Mouse (Mus musculus): ENCODE data around the gene Zp1.
A peak's percentile ranks its signal among the peaks of the same experiment; 100 is the strongest.

Zp1 gene

DNA sequence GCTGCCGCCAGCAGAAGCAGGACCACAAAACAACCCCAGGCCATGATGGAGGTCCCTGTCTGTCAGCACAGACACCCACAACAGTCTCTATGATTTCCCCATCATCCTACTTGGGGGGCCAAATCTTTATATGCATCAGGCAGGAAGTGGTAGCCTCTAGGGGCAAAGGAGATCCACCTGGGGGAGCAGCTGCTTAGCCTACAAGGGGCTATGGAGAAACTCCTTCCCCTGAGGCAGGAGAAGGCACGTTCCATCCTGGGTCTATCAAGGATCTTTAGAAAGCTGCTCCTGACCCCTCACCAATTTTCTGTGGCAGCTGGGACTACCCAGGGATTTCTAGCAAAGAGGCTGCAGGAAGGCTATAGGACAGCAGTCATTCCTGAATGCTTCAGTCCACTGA, at the start of gene Zp1:
Zp1 (minus strand) TSS at position 101 of the 400 bp plus-strand sequence.
- no peak for DNase-seq (ENCODE audit: low read depth, low spot score)
- no peaks in the 10 kb centered on the region for H3K27me3 ChIP-seq (ENCODE audit: control insufficient read depth, insufficient read depth, low read length, poor library complexity, severe bottlenecking)

DNA sequence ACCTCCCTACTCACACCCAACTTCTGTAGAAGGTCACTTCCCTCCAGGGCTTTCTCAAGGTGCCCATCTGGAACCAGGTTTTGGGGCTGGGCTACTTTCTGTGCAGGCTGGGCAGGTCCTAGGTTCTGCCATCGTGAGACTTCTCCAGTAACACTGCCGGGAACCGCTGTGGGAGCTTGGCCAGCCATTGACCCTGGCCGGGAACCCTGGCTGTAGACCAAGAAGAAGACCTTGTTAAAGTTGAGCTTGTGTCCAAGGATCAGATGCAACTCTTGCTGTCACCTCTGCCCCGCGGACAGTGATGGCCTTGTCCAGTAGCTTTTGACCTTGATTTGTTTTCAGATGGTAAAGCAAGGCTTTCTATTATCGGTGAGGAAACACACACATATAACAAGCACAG, 48.1 kb upstream of the Zp1 start:
- DNase-seq (ENCODE audit: low read depth, low spot score), result no peak

More for the DNA sequence above, at the start of gene Zp1:
- no peaks in the 10 kb centered on the region for H3K36me3 ChIP-seq (ENCODE audit: control insufficient read depth, insufficient read depth, low read length, poor library complexity, severe bottlenecking)

DNA sequence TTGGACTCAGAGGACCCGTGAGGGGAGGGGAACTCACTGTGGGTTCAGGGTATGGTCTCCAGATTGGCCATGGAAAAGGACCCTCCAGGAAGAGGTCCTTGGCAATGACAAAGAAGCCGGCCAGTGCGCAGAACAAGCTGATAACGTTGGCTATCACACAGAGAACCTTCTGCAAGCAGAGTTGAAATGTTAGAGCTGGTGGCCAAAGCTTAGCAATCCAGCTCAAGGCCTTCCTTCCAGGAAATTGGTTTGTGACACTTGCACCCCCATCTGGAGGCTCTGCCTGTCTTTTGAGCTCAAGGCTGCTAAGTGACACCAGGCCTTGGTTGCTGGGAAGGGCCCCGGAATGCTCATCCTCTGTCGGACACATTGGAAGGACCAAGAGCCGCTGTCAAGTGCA, 45.3 kb upstream of the Zp1 start:
- H3K27me3 ChIP-seq (ENCODE audit: control insufficient read depth, insufficient read depth, low read length, poor library complexity, severe bottlenecking), result no peaks in the 10 kb centered on the region
- H3K36me3 ChIP-seq (ENCODE audit: control insufficient read depth, insufficient read depth, low read length, poor library complexity, severe bottlenecking), result no peaks in the 10 kb centered on the region
- DNase-seq (ENCODE audit: low read depth, low spot score), result no peak

More for the DNA sequence above, 48.1 kb upstream of the Zp1 start:
- H3K27me3 ChIP-seq (ENCODE audit: control insufficient read depth, insufficient read depth, low read length, poor library complexity, severe bottlenecking), result no peaks in the 10 kb centered on the region
- H3K36me3 ChIP-seq (ENCODE audit: control insufficient read depth, insufficient read depth, low read length, poor library complexity, severe bottlenecking), result no peaks in the 10 kb centered on the region

DNA sequence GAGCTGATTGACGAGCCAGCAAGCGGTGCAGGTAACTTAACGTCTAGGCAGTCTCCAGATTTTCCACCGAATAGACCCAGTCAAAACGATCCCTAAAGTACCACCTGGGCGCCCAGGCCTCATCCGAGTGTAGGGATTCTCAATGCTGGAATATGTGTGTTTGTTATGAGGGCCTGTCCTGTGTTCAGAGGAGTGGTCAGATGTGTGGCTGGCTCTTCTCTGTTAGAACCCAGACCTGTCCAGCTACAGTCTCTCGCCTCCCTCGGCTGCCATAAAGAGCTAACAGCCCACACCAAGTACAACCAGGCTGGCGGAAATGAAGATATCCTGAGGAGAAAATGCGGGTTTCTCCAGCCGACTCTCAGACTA, 39.5 kb upstream of the Zp1 start:
- Histone ChIP-seq H3K36me3 (ENCODE audit: control insufficient read depth, insufficient read depth, low read length, poor library complexity, severe bottlenecking) (no peaks in the 10 kb centered on the region), H3K27me3 (ENCODE audit: control insufficient read depth, insufficient read depth, low read length, poor library complexity, severe bottlenecking) (no peaks in the 10 kb centered on the region)
- DNase-seq (ENCODE audit: low read depth, low spot score), result no peak

DNA sequence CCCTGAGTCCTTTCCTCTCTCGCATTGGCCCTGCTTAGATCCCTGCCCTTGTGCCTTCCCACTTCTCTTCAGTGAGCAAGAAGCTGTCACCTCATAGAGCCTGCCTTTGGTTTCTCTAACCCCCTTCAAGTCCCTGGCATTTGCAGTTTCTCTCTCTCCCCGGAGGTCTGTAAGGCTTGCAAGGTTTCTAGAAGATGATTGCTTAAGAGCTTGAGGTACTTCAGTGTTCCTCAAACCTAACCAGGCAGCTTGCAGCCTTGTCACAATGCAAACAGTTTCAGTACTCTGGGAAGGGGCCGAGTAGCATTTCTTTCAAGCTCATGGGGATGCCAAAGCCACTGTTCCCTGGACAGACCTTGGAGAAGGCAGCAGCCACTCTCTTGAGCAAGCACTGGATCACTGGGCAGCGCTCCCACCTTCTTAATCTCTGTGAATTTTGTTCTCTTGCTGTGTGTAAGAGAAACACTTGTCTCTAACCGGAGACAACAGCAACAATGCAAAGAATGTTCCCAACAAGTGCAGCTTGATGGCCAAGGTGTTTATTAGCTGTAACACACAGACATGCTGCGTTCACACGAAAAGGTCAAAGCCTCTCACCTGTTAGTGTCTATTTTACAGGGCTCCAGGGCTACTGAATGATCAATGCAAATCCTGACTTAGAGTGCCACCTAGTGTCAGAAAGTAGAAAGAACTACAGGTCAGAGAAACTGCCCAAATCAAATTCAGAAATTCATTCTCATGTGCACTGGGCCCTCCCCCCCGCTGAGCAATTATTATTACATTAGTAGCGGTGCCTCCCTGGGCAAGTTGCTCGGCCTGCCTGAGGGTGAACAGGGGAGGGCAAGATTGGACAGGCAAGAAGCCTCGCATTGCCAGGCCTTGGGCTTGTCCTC, 38.9 kb upstream of the Zp1 start:
- H3K36me3 ChIP-seq (ENCODE audit: control insufficient read depth, insufficient read depth, low read length, poor library complexity, severe bottlenecking), result no peaks in the 10 kb centered on the region
- H3K27me3 ChIP-seq (ENCODE audit: control insufficient read depth, insufficient read depth, low read length, poor library complexity, severe bottlenecking), result no peaks in the 10 kb centered on the region
- DNase-seq (ENCODE audit: low read depth, low spot score), result peak; percentile 88

DNA sequence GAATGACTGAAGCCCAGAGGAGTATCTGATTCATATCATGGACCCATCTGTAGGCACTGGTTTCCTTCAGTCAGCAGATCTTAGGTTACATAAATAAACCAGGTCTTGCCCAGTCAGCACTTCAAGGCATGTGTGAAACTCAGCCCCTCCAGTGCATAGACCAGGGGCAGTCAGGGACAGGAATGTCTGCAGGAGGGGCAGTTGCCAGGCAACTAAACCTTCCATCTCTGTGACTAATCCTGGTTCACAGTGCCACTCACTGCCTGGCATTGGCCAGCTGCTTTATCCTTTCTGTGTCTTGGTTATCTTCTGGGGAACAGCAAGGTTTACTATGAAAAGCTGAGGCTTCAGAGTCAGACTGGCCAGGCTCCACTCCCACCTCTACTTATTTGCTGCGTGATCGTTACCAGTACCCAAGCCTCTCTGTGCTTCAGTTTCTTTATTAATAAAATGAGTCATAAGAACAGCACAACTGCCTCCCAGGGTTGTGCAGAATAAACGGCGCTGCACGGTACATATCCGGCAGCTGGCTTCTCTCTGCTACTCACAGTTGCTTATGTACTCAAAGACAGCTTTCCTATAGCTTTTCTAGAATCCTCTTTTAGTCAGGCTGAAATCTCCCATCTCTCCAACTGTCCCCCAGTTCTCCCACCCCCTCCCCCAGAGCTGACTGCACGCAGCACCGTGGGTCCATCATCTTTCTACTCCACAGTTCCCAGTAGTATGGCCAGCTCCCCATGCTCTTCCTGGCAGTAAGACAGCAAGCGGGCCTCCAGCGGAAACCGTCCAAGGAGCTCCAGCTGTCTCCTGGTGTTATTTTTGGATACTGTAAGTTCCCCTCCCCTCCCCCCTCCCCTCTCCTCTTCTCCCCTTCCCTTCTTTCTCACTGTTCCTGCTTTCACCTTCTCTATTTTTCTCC, 31.8 kb upstream of the Zp1 start:
- Histone ChIP-seq H3K27me3 (ENCODE audit: control insufficient read depth, insufficient read depth, low read length, poor library complexity, severe bottlenecking) (no peaks in the 10 kb centered on the region), H3K36me3 (ENCODE audit: control insufficient read depth, insufficient read depth, low read length, poor library complexity, severe bottlenecking) (no peaks in the 10 kb centered on the region)
- no peak for DNase-seq (ENCODE audit: low read depth, low spot score)

DNA sequence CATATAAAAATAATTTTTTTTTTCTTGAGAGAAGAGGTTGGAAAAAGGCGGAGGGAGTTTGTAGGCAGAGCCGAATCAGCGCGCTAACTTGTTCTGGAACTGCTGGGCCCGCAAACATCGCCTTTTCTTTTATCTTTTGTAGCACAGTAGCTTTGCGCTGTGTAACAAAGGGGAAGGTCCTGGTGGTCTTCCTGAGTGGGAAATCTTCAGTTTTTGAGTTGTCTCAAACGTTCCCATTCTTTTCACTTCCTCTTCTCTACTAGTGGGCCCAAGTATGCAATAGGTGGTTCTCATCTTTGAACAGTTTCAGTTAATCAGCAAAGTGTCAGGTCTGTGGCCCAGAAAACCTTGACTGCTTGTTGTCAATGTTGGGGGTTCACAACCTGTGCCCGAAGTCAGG, 29.1 kb upstream of the Zp1 start:
- DNase-seq (ENCODE audit: low read depth, low spot score), result peak; percentile 34
- Histone ChIP-seq H3K27me3 (ENCODE audit: control insufficient read depth, insufficient read depth, low read length, poor library complexity, severe bottlenecking) (no peaks in the 10 kb centered on the region), H3K36me3 (ENCODE audit: control insufficient read depth, insufficient read depth, low read length, poor library complexity, severe bottlenecking) (no peaks in the 10 kb centered on the region; the same call in 1 of the 2 replicates)

DNA sequence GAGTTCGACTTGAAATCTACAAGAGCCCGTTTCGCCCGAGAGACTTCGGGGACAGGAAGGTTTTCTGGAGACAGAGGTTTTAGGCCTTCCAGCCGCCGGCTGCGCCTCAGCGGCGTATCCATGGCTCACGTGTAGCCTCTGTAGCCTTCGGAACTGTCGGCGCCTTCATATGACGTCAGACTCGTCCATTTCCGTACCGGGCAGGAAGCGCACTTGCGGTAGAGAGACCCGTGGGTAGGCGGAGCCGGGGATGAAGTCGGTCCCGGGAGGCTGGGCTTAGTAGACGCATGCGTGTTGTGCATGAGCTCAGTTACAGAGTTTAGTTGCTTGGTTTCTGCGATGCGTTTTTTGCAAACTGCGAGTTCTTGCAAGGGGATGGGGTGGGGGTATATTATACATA, 28.7 kb upstream of the Zp1 start, which contains the start of gene Ccdc86:
Ccdc86 (minus strand) TSS at position 155 of the 400 bp plus-strand sequence.
- Histone ChIP-seq H3K27me3 (ENCODE audit: control insufficient read depth, insufficient read depth, low read length, poor library complexity, severe bottlenecking) (no peaks in the 10 kb centered on the region), H3K36me3 (ENCODE audit: control insufficient read depth, insufficient read depth, low read length, poor library complexity, severe bottlenecking) (no peaks in the 10 kb centered on the region; the same call in 1 of the 2 replicates)
- peak; percentile 99 for DNase-seq (ENCODE audit: low read depth, low spot score)

DNA sequence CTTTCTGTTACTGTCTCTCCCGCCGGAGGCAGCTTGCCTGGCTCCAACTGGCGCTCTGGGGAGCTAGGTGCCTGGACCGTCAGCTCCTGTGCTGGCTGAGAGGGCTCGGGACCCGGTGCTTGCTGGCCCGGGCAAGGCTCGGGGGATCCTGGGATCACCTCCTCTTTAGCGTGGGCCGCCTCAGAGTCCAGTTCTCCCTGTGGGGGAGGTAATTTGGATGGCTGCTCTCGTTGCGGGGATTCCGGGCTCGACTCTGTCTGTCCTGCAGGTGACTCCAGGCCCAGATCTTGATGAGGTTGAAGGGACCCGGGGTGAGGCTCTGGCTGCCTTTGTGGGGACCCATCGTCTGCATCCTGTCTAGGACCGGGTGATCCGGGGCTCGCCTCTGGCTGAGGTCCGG, 28.0 kb upstream of the Zp1 start:
- H3K27me3 ChIP-seq (ENCODE audit: control insufficient read depth, insufficient read depth, low read length, poor library complexity, severe bottlenecking), result no peaks in the 10 kb centered on the region
- no peaks in the 10 kb centered on the region; the same call in none of the 2 replicates for H3K36me3 ChIP-seq (ENCODE audit: control insufficient read depth, insufficient read depth, low read length, poor library complexity, severe bottlenecking)
- peak; percentile 20 for DNase-seq (ENCODE audit: low read depth, low spot score)

DNA sequence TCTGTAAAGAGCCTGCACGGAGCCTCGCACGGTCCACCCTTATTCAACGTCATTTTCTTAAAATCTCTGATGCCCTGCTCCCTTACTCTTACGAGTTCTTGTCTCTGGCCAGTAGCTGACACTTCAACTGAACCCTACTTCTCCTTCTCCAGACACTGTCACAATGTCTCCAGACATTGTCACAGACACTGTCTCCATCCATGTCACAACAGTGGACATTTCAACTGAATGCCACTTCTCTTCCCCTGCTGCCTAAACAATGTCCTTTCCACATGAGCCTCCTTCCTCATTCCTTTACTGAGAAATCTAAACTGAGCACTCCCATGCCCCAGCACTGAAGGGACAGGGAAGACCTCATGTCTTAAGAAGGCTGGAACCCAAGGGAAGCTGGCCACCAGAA, 26.8 kb upstream of the Zp1 start:
- no peaks in the 10 kb centered on the region for H3K27me3 ChIP-seq (ENCODE audit: control insufficient read depth, insufficient read depth, low read length, poor library complexity, severe bottlenecking)
- no peak for DNase-seq (ENCODE audit: low read depth, low spot score)
- peaks cover 3% of the 10 kb centered on the region for H3K36me3 ChIP-seq (ENCODE audit: control insufficient read depth, insufficient read depth, low read length, poor library complexity, severe bottlenecking)

DNA sequence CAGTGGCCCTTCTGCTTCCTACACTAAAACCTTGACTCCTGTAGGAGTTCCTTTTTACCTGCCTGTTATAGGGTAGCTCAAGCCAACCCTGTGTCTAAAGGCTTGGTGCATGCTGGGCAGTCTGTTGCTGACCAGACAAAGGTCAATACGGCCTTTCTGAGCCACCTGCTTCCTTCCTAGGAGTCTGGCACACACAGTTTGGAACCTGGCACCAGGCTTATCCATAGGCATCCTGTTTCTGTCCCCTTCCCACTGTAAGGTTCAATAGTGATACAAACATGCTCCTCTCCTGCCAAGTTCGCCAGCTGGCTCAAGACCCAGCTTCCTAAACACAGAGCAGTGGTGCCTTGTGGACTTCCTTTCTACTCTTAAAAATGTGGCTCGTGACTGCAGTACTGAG, 26.1 kb upstream of the Zp1 start:
- peaks cover 3% of the 10 kb centered on the region for H3K36me3 ChIP-seq (ENCODE audit: control insufficient read depth, insufficient read depth, low read length, poor library complexity, severe bottlenecking)
- no peaks in the 10 kb centered on the region for H3K27me3 ChIP-seq (ENCODE audit: control insufficient read depth, insufficient read depth, low read length, poor library complexity, severe bottlenecking)
- no peak for DNase-seq (ENCODE audit: low read depth, low spot score)

DNA sequence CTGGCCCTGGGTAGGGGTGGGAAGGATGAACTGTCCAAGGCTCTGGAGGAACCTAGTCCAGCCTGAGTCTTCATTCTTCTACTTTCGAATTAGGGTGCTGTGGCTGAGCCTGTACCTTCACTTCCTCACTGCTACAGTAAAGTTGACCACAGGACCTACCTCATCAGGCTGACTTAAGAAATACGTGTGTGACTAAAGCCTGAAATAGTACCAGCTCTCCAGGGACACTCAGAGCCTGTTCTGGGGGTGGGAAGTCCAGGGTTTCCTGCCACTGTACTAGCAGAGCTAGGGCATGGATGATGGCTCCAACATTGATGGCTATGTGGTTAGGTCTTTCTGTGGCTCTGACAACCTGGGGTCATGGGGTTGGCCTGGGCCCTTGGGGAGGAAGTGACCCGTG, 23.5 kb upstream of the Zp1 start:
- Histone ChIP-seq H3K36me3 (ENCODE audit: control insufficient read depth, insufficient read depth, low read length, poor library complexity, severe bottlenecking) (peaks cover 3% of the 10 kb centered on the region), H3K27me3 (ENCODE audit: control insufficient read depth, insufficient read depth, low read length, poor library complexity, severe bottlenecking) (no peaks in the 10 kb centered on the region)
- peak; percentile 50 for DNase-seq (ENCODE audit: low read depth, low spot score)

DNA sequence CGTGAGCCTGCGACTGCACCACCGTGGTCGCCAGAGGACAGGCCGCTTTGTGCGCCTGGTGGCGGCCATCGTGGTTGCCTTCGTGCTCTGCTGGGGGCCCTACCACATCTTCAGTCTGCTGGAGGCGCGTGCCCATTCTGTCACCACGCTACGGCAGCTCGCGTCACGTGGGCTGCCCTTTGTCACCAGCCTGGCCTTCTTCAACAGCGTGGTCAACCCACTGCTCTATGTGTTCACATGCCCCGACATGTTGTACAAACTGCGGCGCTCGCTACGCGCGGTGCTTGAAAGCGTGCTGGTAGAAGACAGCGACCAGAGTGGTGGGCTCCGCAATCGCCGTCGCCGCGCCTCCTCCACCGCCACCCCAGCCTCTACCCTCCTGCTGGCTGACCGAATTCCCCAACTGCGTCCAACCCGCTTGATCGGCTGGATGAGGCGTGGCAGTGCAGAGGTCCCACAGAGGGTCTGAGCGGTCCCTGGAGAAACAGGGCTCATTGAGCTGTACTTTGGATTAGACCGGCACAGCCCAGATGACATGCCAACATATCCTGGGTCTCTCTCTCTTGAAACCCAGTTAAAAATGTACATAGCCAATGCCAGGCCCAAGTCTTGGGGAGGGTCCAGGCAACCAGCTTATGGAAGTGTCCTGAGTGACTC, 20.5 kb upstream of the Zp1 start:
- peak; percentile 18 for DNase-seq (ENCODE audit: low read depth, low spot score)
- Histone ChIP-seq H3K27me3 (ENCODE audit: control insufficient read depth, insufficient read depth, low read length, poor library complexity, severe bottlenecking) (no peaks in the 10 kb centered on the region), H3K36me3 (ENCODE audit: control insufficient read depth, insufficient read depth, low read length, poor library complexity, severe bottlenecking) (peaks cover 3% of the 10 kb centered on the region)

DNA sequence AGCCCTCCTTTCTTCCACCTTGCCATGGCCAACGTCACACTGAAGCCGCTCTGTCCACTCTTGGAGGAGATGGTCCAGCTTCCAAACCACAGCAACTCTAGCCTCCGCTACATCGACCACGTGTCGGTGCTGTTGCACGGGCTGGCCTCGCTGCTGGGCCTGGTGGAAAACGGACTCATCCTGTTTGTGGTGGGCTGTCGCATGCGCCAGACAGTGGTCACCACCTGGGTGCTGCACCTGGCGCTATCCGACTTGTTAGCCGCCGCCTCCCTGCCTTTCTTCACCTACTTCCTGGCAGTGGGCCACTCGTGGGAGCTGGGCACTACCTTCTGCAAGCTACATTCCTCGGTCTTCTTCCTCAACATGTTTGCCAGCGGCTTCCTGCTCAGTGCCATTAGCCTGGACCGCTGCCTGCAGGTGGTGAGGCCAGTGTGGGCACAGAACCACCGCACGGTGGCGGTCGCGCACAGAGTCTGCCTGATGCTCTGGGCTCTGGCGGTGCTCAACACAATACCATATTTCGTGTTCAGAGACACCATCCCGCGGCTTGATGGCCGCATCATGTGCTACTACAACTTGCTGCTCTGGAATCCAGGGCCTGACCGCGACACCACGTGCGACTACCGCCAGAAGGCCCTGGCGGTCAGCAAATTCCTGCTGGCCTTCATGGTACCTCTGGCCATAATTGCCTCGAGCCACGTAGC, 19.8 kb upstream of the Zp1 start:
- Histone ChIP-seq H3K36me3 (ENCODE audit: control insufficient read depth, insufficient read depth, low read length, poor library complexity, severe bottlenecking) (peaks cover 3% of the 10 kb centered on the region), H3K27me3 (ENCODE audit: control insufficient read depth, insufficient read depth, low read length, poor library complexity, severe bottlenecking) (no peaks in the 10 kb centered on the region)
- DNase-seq (ENCODE audit: low read depth, low spot score), result peak; percentile 77

Data from splenic B cell, adult 2 months (primary cell).